Mouse (Mus musculus) left cerebral cortex, adult 6 months (tissue): ENCODE measurements around the gene Taar6. TPM values are rescaled to one million over a fixed set of nuclear protein-coding genes. Genes with fewer than 3 reads are reported as not detected.

ENCODE experiments used
- long read RNA-seq, 2 experiments: library from polyadenylated mRNA; unstranded; transcript quantifications; one replicate each; pipeline ENCODE4 v2.0.0; 2019 to 2020
- polyA plus RNA-seq: library from polyadenylated mRNA; unstranded; fragments of <200 nt; fragmentation: Nextera tagmentation; gene quantifications from 2 replicates; pipeline ENCODE4 v1.2.3, GENCODE M21; 2021

The Taar6 gene
- polyA plus RNA-seq = not detected in 2 replicates
- long read RNA-seq, experiment 1 = 0 reads
- long read RNA-seq, experiment 2 = 0 reads

GRCm38 (mm10) chr10:23985546-23985945 lies at the start of gene Taar6:
TSS of gene Taar6 (minus strand) at chr10:23985646.

GRCm38 (mm10) chr10:24026922-24027321 lies 41.5 kb upstream of the Taar6 start, which contains the start of gene Taar7d:
TSS of gene Taar7d (plus strand) at chr10:24027222.

GRCm38 (mm10) chr10:23999639-24000038 lies 14.2 kb upstream of the Taar6 start, which contains the start of gene Taar7b:
TSS of gene Taar7b (plus strand) at chr10:23999939.

GRCm38 (mm10) chr10:23993381-23993780 lies 7.9 kb upstream of the Taar6 start, which contains the start of gene Taar7a:
TSS of gene Taar7a (minus strand) at chr10:23993481.

GRCm38 (mm10) chr10:23970656-23971165 lies 14.7 kb downstream of the Taar6 start, which contains the start of gene Taar5:
TSS of gene Taar5 (plus strand) at chr10:23970706.

GRCm38 (mm10) chr10:23960444-23960915 lies 25.0 kb downstream of the Taar6 start, which contains the start of gene Taar4:
TSS of gene Taar4 (plus strand) at chr10:23960494.

GRCm38 (mm10) chr10:23949508-23950005 lies 35.9 kb downstream of the Taar6 start, which contains the start of gene Taar3:
TSS of gene Taar3 (plus strand) at chr10:23949558.

GRCm38 (mm10) chr10:23938312-23938711 lies 47.1 kb downstream of the Taar6 start, which contains the start of gene Taar2:
TSS of gene Taar2 (plus strand) at chr10:23938572.

Other genes starting within 250 kb of the Taar6 start
- 850 and 1,172 TPM in 2 replicates for gene Rps12, start 198.4 kb downstream of the Taar6 start, polyA plus RNA-seq
- gene Slc18b1, start 188.7 kb downstream of the Taar6 start, polyA plus RNA-seq = 11.2 and 14.0 TPM in 2 replicates
- not detected in 2 replicates for gene Vnn3, start 134.2 kb downstream of the Taar6 start, polyA plus RNA-seq
- 0.30 and 0.70 TPM in 2 replicates for gene Vnn1, start 91.0 kb downstream of the Taar6 start, polyA plus RNA-seq
- not detected in 2 replicates for gene Taar1, start 65.3 kb downstream of the Taar6 start, polyA plus RNA-seq
- not detected in 2 replicates for gene Taar2, start 47.1 kb downstream of the Taar6 start, polyA plus RNA-seq
- gene Taar3, start 36.1 kb downstream of the Taar6 start, polyA plus RNA-seq = not detected in 2 replicates
- not detected in 2 replicates for gene Taar4, start 25.2 kb downstream of the Taar6 start, polyA plus RNA-seq
- gene Taar5, start 14.9 kb downstream of the Taar6 start, polyA plus RNA-seq = not detected in 2 replicates
- gene Taar7a, start 7.8 kb upstream of the Taar6 start, polyA plus RNA-seq = not detected in 2 replicates
- gene Taar7b, start 14.3 kb upstream of the Taar6 start, polyA plus RNA-seq = not detected in 2 replicates
- not detected in 2 replicates for gene Taar7d, start 41.6 kb upstream of the Taar6 start, polyA plus RNA-seq
- not detected in 2 replicates for gene Taar7e, start 52.0 kb upstream of the Taar6 start, polyA plus RNA-seq
- gene Taar7f, start 63.9 kb upstream of the Taar6 start, polyA plus RNA-seq = not detected in 2 replicates
- not detected in 2 replicates for gene Taar8a, start 90.9 kb upstream of the Taar6 start, polyA plus RNA-seq
- not detected in 2 replicates for gene Taar8b, start 106.6 kb upstream of the Taar6 start, polyA plus RNA-seq
- gene Taar8c, start 116.3 kb upstream of the Taar6 start, polyA plus RNA-seq = not detected in 2 replicates
- gene Taar9, start 123.9 kb upstream of the Taar6 start, polyA plus RNA-seq = not detected in 2 replicates
- 155 and 242 TPM in 2 replicates for gene Stx7, start 163.7 kb upstream of the Taar6 start, polyA plus RNA-seq
- gene Moxd1, start 237.9 kb upstream of the Taar6 start, polyA plus RNA-seq = 3.2 TPM in 2 replicates